Mouse (Mus musculus): ENCODE measurements at regions not wholly inside any gene's neighbourhood (a gene's known extent, or its start where the extent isn't known, plus 50 kb on each side); places are given as distances from the start of the nearest gene placed in this dataset.

- DNase-seq (ENCODE audit: low spot score in 2 of 2): no peak
Measured at GRCm38 (mm10) chr6:141027787-141028186, 221.3 kb upstream of the Pde3a start.

GRCm38 (mm10) chr6:141034824-141035223, 214.2 kb upstream of the Pde3a start:
- DNase-seq (ENCODE audit: low spot score in 2 of 2): no peak

- no peak for DNase-seq (ENCODE audit: low spot score in 2 of 2)
Measured at GRCm38 (mm10) chr6:141041358-141041757, 207.7 kb upstream of the Pde3a start.

- DNase-seq (ENCODE audit: low spot score in 2 of 2): no peak
Measured at GRCm38 (mm10) chr6:141041781-141042625, 207.1 kb upstream of the Pde3a start.

GRCm38 (mm10) chr6:141048271-141048670, 200.8 kb upstream of the Pde3a start:
- no peak for DNase-seq (ENCODE audit: low spot score in 2 of 2)

GRCm38 (mm10) chr6:141050038-141050684, 198.9 kb upstream of the Pde3a start:
- DNase-seq (ENCODE audit: low spot score in 2 of 2): no peak

GRCm38 (mm10) chr6:141054026-141054425, 195.0 kb upstream of the Pde3a start:
- no peak for DNase-seq (ENCODE audit: low spot score in 2 of 2)

GRCm38 (mm10) chr6:141059250-141059916, 189.7 kb upstream of the Pde3a start:
- no peak for DNase-seq (ENCODE audit: low spot score in 2 of 2)

- no peak for DNase-seq (ENCODE audit: low spot score in 2 of 2)
Measured at GRCm38 (mm10) chr6:141065724-141066123, 183.3 kb upstream of the Pde3a start.

- DNase-seq (ENCODE audit: low spot score in 2 of 2): no peak
Measured at GRCm38 (mm10) chr6:141068861-141069467, 180.1 kb upstream of the Pde3a start.

- no peak for DNase-seq (ENCODE audit: low spot score in 2 of 2)
Measured at GRCm38 (mm10) chr6:141069896-141070295, 179.2 kb upstream of the Pde3a start.

GRCm38 (mm10) chr6:141071507-141071906, 177.6 kb upstream of the Pde3a start:
- no peak for DNase-seq (ENCODE audit: low spot score in 2 of 2)

- no peak for DNase-seq (ENCODE audit: low spot score in 2 of 2)
Measured at GRCm38 (mm10) chr6:141091076-141091780, 157.8 kb upstream of the Pde3a start.

GRCm38 (mm10) chr6:141091781-141092140, 157.3 kb upstream of the Pde3a start:
- DNase-seq (ENCODE audit: low spot score in 2 of 2): no peak

GRCm38 (mm10) chr6:141097338-141098122, 151.5 kb upstream of the Pde3a start:
- DNase-seq (ENCODE audit: low spot score in 2 of 2): no peak

- no peak for DNase-seq (ENCODE audit: low spot score in 2 of 2)
Measured at GRCm38 (mm10) chr6:141118287-141118686, 130.8 kb upstream of the Pde3a start.

- no peak for DNase-seq (ENCODE audit: low spot score in 2 of 2)
Measured at GRCm38 (mm10) chr6:141126614-141127396, 122.3 kb upstream of the Pde3a start.

- DNase-seq (ENCODE audit: low spot score in 2 of 2): no peak
Measured at GRCm38 (mm10) chr6:141129596-141129995, 119.5 kb upstream of the Pde3a start.

- DNase-seq (ENCODE audit: low spot score in 2 of 2): no peak
Measured at GRCm38 (mm10) chr6:141134176-141134575, 114.9 kb upstream of the Pde3a start.
